In the genomic region with DNA sequence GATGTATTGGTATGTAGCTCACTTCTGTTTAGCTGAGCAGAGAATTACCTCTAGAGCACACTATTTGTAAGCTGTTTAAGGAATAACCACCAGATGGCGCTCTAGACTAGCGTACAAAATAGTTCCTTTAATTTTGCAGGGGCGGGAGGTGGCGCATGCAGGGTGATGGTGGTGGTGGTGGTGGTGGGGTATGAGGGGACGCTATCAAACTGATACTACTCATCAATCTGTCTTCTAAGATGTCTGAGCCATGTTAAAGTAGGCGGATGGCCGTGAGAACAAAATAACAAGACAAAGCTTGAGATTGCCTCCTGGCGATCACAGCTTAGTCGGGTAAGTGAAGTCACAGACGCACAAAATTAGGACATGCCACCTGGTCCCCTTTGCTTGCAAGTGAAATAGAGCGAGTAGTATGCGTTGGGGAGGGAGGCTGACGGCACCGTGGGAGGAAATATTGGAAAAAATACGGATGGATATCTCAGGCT, we compare ENCODE assay signal across 8 mouse cellular contexts.
A peak's percentile ranks its signal among the peaks of the same experiment; 100 is the strongest.
DNase-seq lines count a peak whose midpoint lies in the region; ATAC-seq lines count a peak whose summit lies in the region.
"Had no signal": no experiment of that assay in that cellular context is flagged by ENCODE, and none has a peak within 500 bp of the region (broad histone marks: within the 10 kb centered on the region; RNA-seq: fewer than 3 reads in every experiment).

No protein-coding gene starts in this region.

- no peak overlapping the region for H3K9ac ChIP-seq in midbrain, embryonic 12.5 days (replicated peaks)
- H3K9ac ChIP-seq: liver, embryonic 13.5 days had no signal

- 25% methylated on average over 15 of the region's 15 CpGs for WGBS in heart, embryonic 10.5 days
- 34% methylated on average over 15 of the region's 15 CpGs for WGBS in midbrain, embryonic 12.5 days

- H3K36me3 ChIP-seq in heart, embryonic 10.5 days = no peaks in the 10 kb centered on the region
- no peaks in the 10 kb centered on the region for H3K36me3 ChIP-seq in midbrain, embryonic 12.5 days
- H3K36me3 ChIP-seq: liver, embryonic 13.5 days had no signal

- 0 out of 2 replicates have a peak overlapping the region, but pooled peaks have one; percentile 15 for H3K4me3 ChIP-seq in heart, embryonic 10.5 days
- H3K4me3 ChIP-seq in midbrain, embryonic 12.5 days = no peak overlapping the region
- H3K4me3 ChIP-seq: liver, embryonic 13.5 days had no signal

- H3K4me2 ChIP-seq in midbrain, embryonic 12.5 days (replicated peaks) = peak overlapping the region; percentile 31
- H3K4me2 ChIP-seq: liver, embryonic 13.5 days had no signal

- ATAC-seq in midbrain, embryonic 12.5 days (ENCODE audit: low FRiP score, low read depth) = no peak

- DNase-seq in 3134 (ENCODE audit: extremely low read depth, insufficient read length, low spot score) = peak; percentile 17
- DNase-seq in 3T3-L1 (ENCODE audit: low read depth, low spot score) = peak; percentile 65
- peak; percentile 76 to 87 for DNase-seq in cerebellum, postnatal 10 days
- DNase-seq in heart, embryonic 10.5 days (ENCODE audit: low spot score) = no peak
- peak; percentile 58 to 74 for DNase-seq in layer of hippocampus, postnatal 10 days (ENCODE audit: low spot score in 2 of 2)
- DNase-seq in testis, postnatal 14 days (ENCODE audit: low spot score) = peak; percentile 9
- DNase-seq: liver, embryonic 13.5 days had no signal

- no peak overlapping the region for H3K27ac ChIP-seq in heart, embryonic 10.5 days
- no peak overlapping the region for H3K27ac ChIP-seq in midbrain, embryonic 12.5 days (replicated peaks)
- H3K27ac ChIP-seq: liver, embryonic 13.5 days had no signal

- H3K27me3 ChIP-seq in heart, embryonic 10.5 days (ENCODE audit: insufficient read depth, poor library complexity, severe bottlenecking) = no peaks in the 10 kb centered on the region
- H3K27me3 ChIP-seq in midbrain, embryonic 12.5 days = no peaks in the 10 kb centered on the region
- H3K27me3 ChIP-seq: liver, embryonic 13.5 days had no signal

- no peaks in the 10 kb centered on the region for H3K9me3 ChIP-seq in heart, embryonic 10.5 days
- no peaks in the 10 kb centered on the region for H3K9me3 ChIP-seq in midbrain, embryonic 12.5 days
- H3K9me3 ChIP-seq: liver, embryonic 13.5 days had no signal

- no peaks in the 10 kb centered on the region for H3K4me1 ChIP-seq in heart, embryonic 10.5 days
- H3K4me1 ChIP-seq in midbrain, embryonic 12.5 days = no peaks in the 10 kb centered on the region; the same call in 1 of the 2 replicates
- H3K4me1 ChIP-seq: liver, embryonic 13.5 days had no signal
